Mouse (Mus musculus): ENCODE results near the gene Sdk1.

The Sdk1 gene

GRCm38 (mm10) chr5:141781142-141781541, 539.9 kb downstream of the Sdk1 start:
- DNase-seq: no peak

DNA sequence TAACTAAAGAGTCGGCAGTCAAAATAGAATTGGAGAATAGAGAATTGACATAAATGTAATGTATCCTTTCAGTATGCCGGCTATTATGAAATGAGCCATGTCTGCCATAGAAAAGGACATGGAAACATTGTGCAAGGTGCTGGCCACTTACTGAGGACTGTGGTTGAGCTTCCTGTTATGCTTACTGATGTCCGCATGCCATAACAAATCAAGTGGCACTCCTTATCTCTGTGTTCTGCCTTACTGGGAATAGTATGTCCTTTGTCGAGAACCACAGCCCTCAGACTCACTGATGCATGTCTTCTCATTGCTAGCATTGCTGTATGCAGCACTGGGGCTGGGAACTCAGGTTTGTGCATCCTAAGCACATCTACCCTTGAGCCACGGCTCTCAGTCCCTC, 541.0 kb downstream of the Sdk1 start:
- no peak for DNase-seq

GRCm38 (mm10) chr5:141783516-141783915, 542.2 kb downstream of the Sdk1 start:
- no peak for DNase-seq

DNA sequence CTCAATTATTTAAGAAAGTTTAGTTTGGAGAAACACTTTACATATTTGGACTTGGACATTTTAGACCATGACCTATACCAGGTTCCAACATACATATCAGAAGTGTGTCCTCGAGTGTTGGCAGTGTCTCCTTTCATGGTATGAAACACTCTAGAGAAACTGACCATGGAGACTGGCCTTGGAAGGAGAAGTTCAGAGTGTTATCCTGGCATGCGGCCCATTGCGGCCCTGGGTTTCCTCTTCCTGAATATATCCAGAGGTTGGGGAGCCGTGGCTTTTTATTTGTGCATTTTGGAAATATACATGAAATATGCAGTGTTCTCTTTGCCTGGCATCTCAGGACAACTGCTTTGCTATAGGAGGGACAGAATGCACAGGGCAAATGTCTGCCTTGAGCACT, 552.6 kb downstream of the Sdk1 start:
- DNase-seq: no peak

GRCm38 (mm10) chr5:141823823-141824330, 582.6 kb downstream of the Sdk1 start:
- no peak for DNase-seq

DNA sequence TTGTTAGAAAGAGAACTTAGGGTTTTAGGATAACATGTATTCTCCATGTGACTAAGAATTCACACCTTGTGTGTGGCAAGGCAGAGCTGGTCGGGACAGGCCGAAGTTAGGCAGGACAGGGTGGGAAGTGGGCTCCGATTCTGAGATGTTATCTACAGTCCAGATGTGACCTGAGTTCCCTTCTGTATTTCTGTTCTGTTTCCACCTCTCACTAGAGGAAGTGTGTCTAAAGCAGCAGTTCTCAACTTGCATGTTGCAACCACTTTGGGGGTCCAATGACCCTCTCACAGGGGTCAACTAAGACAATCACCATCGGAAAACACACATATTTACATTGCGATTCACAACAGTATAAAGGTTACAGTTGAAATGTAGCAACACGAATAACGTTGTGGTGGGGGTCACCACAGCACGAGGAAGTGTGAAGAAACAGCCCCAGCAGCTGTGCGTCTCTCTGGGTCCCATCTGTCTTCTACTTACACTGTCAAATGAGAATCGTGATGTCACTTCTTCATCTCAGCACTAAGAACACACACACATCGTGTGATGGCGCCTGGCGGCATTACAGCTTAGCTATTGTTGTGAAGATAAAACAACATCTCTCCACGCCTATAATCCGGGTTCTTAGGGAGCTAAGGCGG, 583.6 kb downstream of the Sdk1 start:
- DNase-seq: no peak

GRCm38 (mm10) chr5:141835566-141835965, 594.3 kb downstream of the Sdk1 start:
- DNase-seq: peak; percentile 38

- DNase-seq: peak; percentile 81
Observed at GRCm38 (mm10) chr5:141836892-141837455, 595.7 kb downstream of the Sdk1 start.

- DNase-seq: no peak
Observed at GRCm38 (mm10) chr5:141844701-141845100, 603.4 kb downstream of the Sdk1 start.

DNA sequence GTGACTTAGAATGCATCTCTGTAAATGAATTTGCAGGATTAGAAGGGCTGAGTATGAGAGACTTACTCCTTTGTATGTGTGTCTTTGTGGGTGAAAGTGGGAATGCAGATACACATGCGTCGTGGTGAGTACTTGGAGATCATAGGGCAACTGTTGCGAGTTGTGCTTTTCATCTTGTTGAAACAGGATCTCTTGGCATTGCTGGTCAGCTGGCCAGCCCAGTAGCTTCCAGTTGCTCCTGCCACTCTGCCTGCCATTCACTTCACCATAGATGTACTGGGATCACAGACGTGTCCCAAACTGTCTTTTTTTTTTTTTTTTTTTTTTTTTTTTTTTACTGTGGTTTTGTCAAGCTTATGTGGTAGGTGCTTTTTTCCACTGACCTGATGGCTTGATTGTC, 606.4 kb downstream of the Sdk1 start:
- DNase-seq: no peak

DNA sequence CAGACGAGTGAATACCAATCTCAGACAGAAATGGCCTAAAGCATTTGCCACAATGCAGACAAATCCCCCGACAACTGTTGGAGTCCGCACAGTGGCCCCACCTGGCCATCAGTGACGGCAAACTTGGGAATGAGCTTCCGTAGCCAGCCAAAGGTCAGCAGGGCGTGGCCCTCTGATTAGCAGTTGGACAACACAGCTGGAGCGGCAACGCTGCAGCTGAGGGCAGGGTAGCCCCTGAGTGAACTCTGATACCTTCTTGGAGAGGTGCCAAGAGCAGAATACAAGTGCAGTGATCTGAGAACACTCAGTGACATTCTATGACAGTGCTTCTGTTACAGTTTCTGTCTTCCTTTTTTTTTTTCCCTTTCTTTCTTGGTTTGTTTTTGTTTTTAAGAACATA, 610.9 kb downstream of the Sdk1 start:
- no peak for DNase-seq

DNA sequence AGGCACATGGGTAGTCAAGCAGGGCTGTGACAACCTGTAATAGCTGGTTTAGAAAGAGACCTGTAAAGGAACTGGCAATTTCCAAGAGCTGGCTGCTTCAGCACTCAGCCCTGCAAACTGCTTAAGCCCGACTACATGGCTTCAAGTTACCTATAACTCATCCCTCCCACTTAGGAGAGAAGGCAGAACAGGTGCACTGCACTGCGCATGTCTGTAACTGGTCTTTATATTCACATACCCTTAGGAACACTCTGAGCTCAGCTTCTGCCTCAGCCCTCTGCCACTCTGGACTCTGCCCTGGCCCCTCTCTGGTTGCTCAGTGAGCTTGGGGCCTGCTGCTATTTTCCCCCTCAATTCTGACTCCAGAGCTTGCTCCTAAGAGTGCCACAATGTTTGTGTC, 615.2 kb downstream of the Sdk1 start:
- no peak for DNase-seq

- DNase-seq: no peak
Observed at GRCm38 (mm10) chr5:141857781-141858180, 616.5 kb downstream of the Sdk1 start.

- no peak for DNase-seq
Observed at GRCm38 (mm10) chr5:141858406-141859160, 617.3 kb downstream of the Sdk1 start.

DNA sequence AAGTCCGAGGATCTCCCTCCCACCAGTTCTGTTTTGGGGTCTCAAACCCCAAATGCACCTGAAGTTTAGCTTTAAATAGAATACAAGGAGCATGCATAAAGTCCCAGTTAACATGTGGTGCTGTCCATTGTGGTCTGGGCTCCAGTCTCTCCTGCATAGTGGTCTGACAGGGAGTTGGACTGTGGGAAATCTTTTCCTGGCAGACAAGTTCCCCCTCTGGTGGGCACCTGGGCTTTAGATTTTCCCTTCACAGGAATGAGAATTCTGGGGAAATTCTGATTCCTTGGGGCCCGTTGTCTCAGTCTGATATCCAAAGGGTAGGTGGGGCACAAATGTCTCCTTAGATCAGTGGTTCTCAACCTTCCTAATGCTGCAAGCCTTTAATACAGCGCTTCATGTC, 624.8 kb downstream of the Sdk1 start:
- no peak for DNase-seq

- no peak for DNase-seq
Observed at GRCm38 (mm10) chr5:141873751-141874150, 632.5 kb downstream of the Sdk1 start.

GRCm38 (mm10) chr5:141880661-141881060, 639.4 kb downstream of the Sdk1 start:
- DNase-seq: no peak

DNA sequence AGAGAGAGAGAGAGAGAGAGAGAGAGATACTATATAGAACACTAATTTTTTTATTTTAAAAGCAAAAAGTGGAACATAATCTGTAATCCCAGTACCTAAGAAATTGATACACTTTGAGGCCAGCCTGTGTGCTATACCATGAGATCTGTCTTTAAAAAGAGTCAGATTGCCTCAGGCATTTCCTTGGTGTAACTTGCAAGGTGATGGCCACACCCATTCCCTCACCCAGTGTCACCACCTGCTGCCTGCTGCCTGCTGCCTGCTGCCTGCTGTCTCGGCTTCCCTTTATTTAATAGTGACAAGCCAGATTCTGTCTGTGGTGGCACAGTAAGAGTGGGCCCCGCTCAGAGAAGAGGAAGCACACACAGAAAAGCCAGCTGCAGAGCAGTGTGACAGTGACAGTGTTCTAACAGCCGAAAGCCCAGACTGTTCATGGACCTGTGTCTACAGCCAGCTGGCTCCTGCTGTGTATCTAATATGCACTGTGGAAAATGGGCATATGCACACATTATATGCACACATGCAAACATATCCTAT, 642.9 kb downstream of the Sdk1 start:
- DNase-seq: no peak

- DNase-seq: no peak
Observed at GRCm38 (mm10) chr5:141886006-141886405, 644.7 kb downstream of the Sdk1 start.

- no peak for DNase-seq
Observed at GRCm38 (mm10) chr5:141889766-141890165, 648.5 kb downstream of the Sdk1 start.

DNA sequence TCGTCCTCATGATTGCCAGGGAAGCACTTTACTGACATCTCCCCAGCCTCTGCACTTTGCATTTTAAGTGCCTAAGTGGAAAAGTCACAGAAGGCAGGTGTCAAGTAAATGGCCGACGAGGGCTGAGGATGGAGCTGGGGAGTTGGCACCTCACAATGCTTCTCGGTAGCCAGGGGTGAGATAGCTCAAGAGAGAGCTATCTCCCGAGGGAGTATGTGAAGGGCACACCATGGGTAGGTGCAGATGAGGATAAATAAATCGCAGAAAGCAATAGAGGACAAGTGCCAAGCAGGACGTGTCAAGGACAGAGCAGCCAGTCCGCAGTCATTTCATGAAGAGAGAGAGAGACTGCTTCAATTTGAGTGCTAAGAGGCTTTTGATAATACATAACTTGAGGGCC, 655.1 kb downstream of the Sdk1 start:
- DNase-seq: no peak

GRCm38 (mm10) chr5:141897481-141897880, 656.2 kb downstream of the Sdk1 start:
- DNase-seq: no peak

DNA sequence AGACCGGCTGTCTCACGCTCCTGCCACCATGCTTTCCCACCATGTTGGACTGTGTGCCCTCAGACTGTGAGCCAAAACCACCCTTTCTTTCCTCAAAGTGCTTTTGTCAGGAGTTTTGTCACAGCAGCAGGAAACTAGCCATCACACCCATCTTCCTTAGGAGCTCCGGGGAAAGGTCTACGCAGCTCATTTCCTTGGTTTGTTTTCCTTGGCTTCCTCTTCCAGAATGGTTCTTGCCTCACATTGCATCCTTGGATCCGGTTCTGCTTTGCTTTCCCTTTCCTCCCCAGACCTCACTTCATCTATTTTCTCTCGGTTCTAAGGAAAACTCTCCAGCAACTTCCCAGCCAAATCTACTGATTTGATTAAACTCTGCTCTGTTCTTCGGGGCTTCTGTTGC, 658.5 kb downstream of the Sdk1 start:
- no peak for DNase-seq
